Comparison of ENCODE assay signal across 26 mouse cellular contexts in genomic region chr6:34979291-34979690, GRCm38 (mm10). TPM values are rescaled to one million over a fixed set of nuclear protein-coding genes. Genes with fewer than 3 reads are reported as not detected.
A peak's percentile ranks its signal among the peaks of the same experiment; 100 is the strongest.
DNase-seq lines count a peak whose midpoint lies in the region; ATAC-seq and TF ChIP-seq lines count a peak whose summit lies in the region.
"Had no signal": no experiment of that assay in that cellular context is flagged by ENCODE, and none has a peak within 500 bp of the region (broad histone marks: within the 10 kb centered on the region; RNA-seq: fewer than 3 reads in every experiment).

No protein-coding gene starts in this region.

- H3K27ac ChIP-seq in forebrain, embryonic 11.5 days (ENCODE audit: low read depth, low read length): no peak overlapping the region
- H3K27ac ChIP-seq in forebrain, embryonic 10.5 days: no peak overlapping the region
- H3K27ac ChIP-seq in kidney, adult 2 months (ENCODE audit: insufficient read depth, low read depth, low read length): no peak overlapping the region

- DNase-seq in forebrain, embryonic 11.5 days (ENCODE audit: low spot score): peak; percentile 1
- DNase-seq in forebrain, embryonic 10.5 days (ENCODE audit: extremely low spot score, low spot score): no peak
- DNase-seq in retina, embryonic 14.5 days (ENCODE audit: low spot score): peak; percentile 58
- DNase-seq in retina, postnatal 1 day: peak; percentile 84
- DNase-seq in retina, postnatal 7 days (ENCODE audit: low read depth, low spot score): peak; percentile 40
- no peak for DNase-seq in left cerebral cortex, postnatal 4 days
- no peak for DNase-seq in kidney, adult 2 months
- no peak for DNase-seq in embryo, embryonic 10.5 days (ENCODE audit: low spot score)
- DNase-seq: adrenal gland, adult 2 months; adrenal gland, adult 8-10 months; adrenal gland, postnatal 10 days; adrenal gland, postnatal 14 days; adrenal gland, postnatal 25 days; adrenal gland, postnatal 36 days; B cell, adult 2 months; cerebellum, adult 11 months; cerebellum, adult 11-12 months had no signal

- no peaks in the 10 kb centered on the region for H3K4me1 ChIP-seq in forebrain, embryonic 11.5 days (replicated peaks; ENCODE audit: control insufficient read depth, insufficient read depth, low read length)
- H3K4me1 ChIP-seq in forebrain, embryonic 10.5 days: peaks cover 15% of the 10 kb centered on the region
- H3K4me1 ChIP-seq in kidney, adult 2 months (ENCODE audit: control insufficient read depth, insufficient read depth, low read length): no peaks in the 10 kb centered on the region

- no peaks in the 10 kb centered on the region for H3K9me3 ChIP-seq in forebrain, embryonic 11.5 days (ENCODE audit: control insufficient read depth, low read length)
- H3K9me3 ChIP-seq in forebrain, embryonic 10.5 days: no peaks in the 10 kb centered on the region
- H3K9me3 ChIP-seq: G1E had no signal

- H3K4me2 ChIP-seq in forebrain, embryonic 11.5 days (ENCODE audit: low read depth, low read length, severe bottlenecking): no peak overlapping the region

- TF ChIP-seq POLR2A in kidney, adult 2 months (IDR thresholded peaks at IDR 0.05; ENCODE audit: low read depth, low read length): no peak

- no peak for TF ChIP-seq CTCF in kidney, adult 2 months (conservative IDR thresholded peaks at IDR 0.05; ENCODE audit: insufficient read depth, insufficient read length, low read depth, low read length)

- ATAC-seq in forebrain, embryonic 11.5 days (replicated peaks; ENCODE audit: low FRiP score): no peak
- ATAC-seq: activated CD4-positive, CD25-positive, alpha-beta regulatory T cell, adult 4 months; CD4-positive, CD25-positive, alpha-beta regulatory T cell, adult 4 months; Patski had no signal

- WGBS in forebrain, embryonic 11.5 days: 89% methylated on average over 3 of the region's 3 CpGs
- 87% methylated on average over 3 of the region's 3 CpGs for WGBS in forebrain, embryonic 10.5 days
- WGBS in kidney, adult 2 months: 86% methylated on average over 3 of the region's 3 CpGs

- no peaks in the 10 kb centered on the region for H3K36me3 ChIP-seq in forebrain, embryonic 11.5 days (ENCODE audit: control insufficient read depth, insufficient read depth, low read length)
- no peaks in the 10 kb centered on the region for H3K36me3 ChIP-seq in forebrain, embryonic 10.5 days (replicated peaks)
- no peaks in the 10 kb centered on the region for H3K36me3 ChIP-seq in kidney, adult 2 months (ENCODE audit: control insufficient read depth, insufficient read depth, low read length)
- H3K36me3 ChIP-seq: G1E had no signal

- no peak overlapping the region for H3K9ac ChIP-seq in forebrain, embryonic 11.5 days (ENCODE audit: low read length)

- H3K4me3 ChIP-seq in forebrain, embryonic 11.5 days (ENCODE audit: low read depth, low read length): no peak overlapping the region
- no peak overlapping the region for H3K4me3 ChIP-seq in forebrain, embryonic 10.5 days
- no peak overlapping the region for H3K4me3 ChIP-seq in kidney, adult 2 months (ENCODE audit: insufficient read depth, low read depth, low read length)

- intact Hi-C loops in left cerebral cortex, postnatal 4 days (cut with DNase I): no loop called here

- H3K27me3 ChIP-seq in forebrain, embryonic 11.5 days (ENCODE audit: control insufficient read depth, insufficient read depth, low read length): no peaks in the 10 kb centered on the region
- H3K27me3 ChIP-seq in forebrain, embryonic 10.5 days (ENCODE audit: poor library complexity, severe bottlenecking): no peaks in the 10 kb centered on the region
- H3K27me3 ChIP-seq in kidney, adult 2 months (replicated peaks; ENCODE audit: control insufficient read depth, insufficient read depth, low read length): no peaks in the 10 kb centered on the region
- H3K27me3 ChIP-seq: Patski had no signal

RNA-seq across cellular contexts. Expression of gene Slc23a4, which starts 8.9 kb away (rescaled TPM):
- 0.16 and 0.51 TPM in 2 replicates for polyA plus RNA-seq in forebrain, embryonic 11.5 days (2014; fragmentation: Nextera tagmentation; extraction: Ambion mirVana)
- polyA plus RNA-seq in forebrain, embryonic 10.5 days (2016; fragmentation: Nextera tagmentation; extraction: Ambion mirVana): 0.47 and 0.59 TPM in 2 replicates
- 1 to 10 TPM; 2.0 to 2.5 TPM for total RNA-seq in left cerebral cortex, postnatal 4 days (2021)
- 0.16 and 0.22 TPM in 2 replicates for polyA plus RNA-seq in kidney, adult 2 months (2012; rRNA removed)
- total RNA-seq: adrenal gland, postnatal 25 days had no signal

RNA-seq across cellular contexts. Expression of gene Stra8, which starts 59.3 kb away (rescaled TPM):
- not detected in 2 replicates for polyA plus RNA-seq in forebrain, embryonic 11.5 days (2014; fragmentation: Nextera tagmentation; extraction: Ambion mirVana)
- not detected in 2 replicates for polyA plus RNA-seq in forebrain, embryonic 10.5 days (2016; fragmentation: Nextera tagmentation; extraction: Ambion mirVana)
- total RNA-seq in left cerebral cortex, postnatal 4 days (2021): not detected
- not detected in 2 replicates for polyA plus RNA-seq in kidney, adult 2 months (2012; rRNA removed)
- total RNA-seq: adrenal gland, adult 18-20 months; adrenal gland, adult 2 months; adrenal gland, adult 8-10 months; adrenal gland, postnatal 10 days; adrenal gland, postnatal 14 days; adrenal gland, postnatal 25 days; adrenal gland, postnatal 36 days; adrenal gland, postnatal 4 days; MEL had no signal
- polyA plus RNA-seq: adrenal gland, adult 2 months; brain, embryonic 14.5 days; C2C12; G1E; Patski had no signal

Comparison
In these comparisons a context has a peak if more than half of its experiments do, and no peak if none do; other contexts are left out.
1. DNase-seq: peak in forebrain, embryonic 11.5 days (single experiment), retina, embryonic 14.5 days (single experiment), retina, postnatal 1 day (single experiment) and retina, postnatal 7 days (single experiment); none in forebrain, embryonic 10.5 days (single experiment), left cerebral cortex, postnatal 4 days (single experiment), kidney, adult 2 months (single experiment) and embryo, embryonic 10.5 days (single experiment).